Mouse (Mus musculus) heart, adult 2 months (tissue): ENCODE data around the gene Fbxo46. TPM values are rescaled to one million over a fixed set of nuclear protein-coding genes. Genes with fewer than 3 reads are reported as not detected.

Experiments
- DNase-seq, 2 experiments: peaks; one replicate each; pipeline ENCODE4 v3.0.0; 2021
- H3K27ac ChIP-seq: fragments of 200-600 bp; 2 replicates; pipeline ENCODE4 v1.8.1; 2022
- H3K27me3 ChIP-seq: fragments of 200-500 bp; 2 replicates; pipeline ENCODE4 v1.6.1; 2012; ENCODE audit warnings: mild to moderate bottlenecking, low read length, inconsistent platforms, mixed read lengths; ENCODE audit not compliant: control insufficient read depth, insufficient read depth
- H3K36me3 ChIP-seq: fragments of 200-500 bp; 2 replicates; pipeline ENCODE4 v1.6.1; 2012; ENCODE audit warnings: low read length, inconsistent platforms; ENCODE audit not compliant: control insufficient read depth, insufficient read depth
- H3K4me1 ChIP-seq: fragments of 200-500 bp; 2 replicates; pipeline ENCODE4 v1.6.1; 2011; ENCODE audit warnings: low read length; ENCODE audit not compliant: control insufficient read depth, insufficient read depth
- H3K4me3 ChIP-seq: fragments of 200-600 bp; 2 replicates; pipeline ENCODE4 v1.8.1; 2022
- H3K79me2 ChIP-seq: fragments of 200-500 bp; replicated peaks from 2 replicates; pipeline ENCODE4 v1.6.1; 2012; ENCODE audit warnings: mild to moderate bottlenecking, inconsistent platforms, low read length, moderate library complexity, mixed read lengths; ENCODE audit not compliant: control insufficient read depth, insufficient read depth
- H3K9ac ChIP-seq: fragments of 200-500 bp; 2 replicates; pipeline ENCODE4 v1.6.1; 2012; ENCODE audit warnings: low read depth, mild to moderate bottlenecking, control low read depth, inconsistent platforms, low read length, mixed read lengths
- CTCF ChIP-seq: fragments of 200-600 bp; IDR thresholded peaks from 2 replicates; pipeline ENCODE4 v1.8.1; 2022; ENCODE audit warnings: antibody characterized with exemption, mild to moderate bottlenecking, moderate library complexity
- EP300 ChIP-seq: fragments of 200-500 bp; IDR thresholded peaks from 2 replicates; pipeline ENCODE4 v1.6.1; 2011; ENCODE audit warnings: low read depth, low read length, control low read depth; ENCODE audit not compliant: insufficient read depth
- POLR2A ChIP-seq: fragments of 200-500 bp; IDR thresholded peaks from 2 replicates; pipeline ENCODE4 v1.6.1; 2011; ENCODE audit warnings: mild to moderate bottlenecking, low read depth, low read length, control low read depth; ENCODE audit not compliant: insufficient read depth
- WGBS: fragments of 180-500 bp; shearing (Covaris S2); methylation state at CpG from one replicate; pipeline ENCODE4 v1.1.7; 2018; 5-methylcytosine and 5-hydroxymethylcytosine counted together
- intact Hi-C: fragments of 180-260 bp; cut with DNase I; formaldehyde crosslinking; loops from one replicate; pipeline ENCODE4 v1.15.1; 2025
- polyA plus RNA-seq: library from polyadenylated mRNA; depleted of rRNA; stranded (reverse); fragments of >200 nt; gene quantifications from 2 replicates; pipeline ENCODE4 v1.2.3, GENCODE M21; 2012
- total RNA-seq, 2 experiments: library from RNA; stranded (reverse); gene quantifications; 2 replicates each; pipeline ENCODE4 v1.2.3; 2021

Fbxo46 gene
- total and polyA plus RNA-seq, 3 experiments, result 4.5 to 5.4 (median 5.2) TPM

- intact Hi-C loops, result no loop called here
- no peak overlapping the region for H3K9ac ChIP-seq
- no peak for DNase-seq
- TF ChIP-seq CTCF, result no peak
- TF ChIP-seq POLR2A, result no peak
- no peak for TF ChIP-seq EP300
- H3K27me3 ChIP-seq, result no peaks in the 10 kb centered on the region; the same call in 1 of the 2 replicates
- H3K4me3 ChIP-seq, result no peak overlapping the region
- no peaks in the 10 kb centered on the region for H3K36me3 ChIP-seq
- H3K79me2 ChIP-seq, result no peaks in the 10 kb centered on the region
- peaks cover 8% of the 10 kb centered on the region for H3K4me1 ChIP-seq
- no peak overlapping the region; the same call in 1 of the 2 replicates for H3K27ac ChIP-seq
- 55% methylated on average over 10 of the region's 10 CpGs for WGBS
Measured at GRCm38 (mm10) chr7:19169506-19169905, 49.8 kb downstream of the Fbxo46 start.

- no peak overlapping the region for H3K4me3 ChIP-seq
- H3K9ac ChIP-seq, result no peak overlapping the region
- H3K27me3 ChIP-seq, result no peaks in the 10 kb centered on the region; the same call in 1 of the 2 replicates
- peak overlapping the region; percentile 27 for H3K27ac ChIP-seq
- TF ChIP-seq CTCF (no peak), EP300 (no peak), POLR2A (no peak)
- peaks cover 8% of the 10 kb centered on the region for H3K4me1 ChIP-seq
- no peaks in the 10 kb centered on the region for H3K36me3 ChIP-seq
- H3K79me2 ChIP-seq, result no peaks in the 10 kb centered on the region
- peak; percentile 37 to 70 for DNase-seq
- 13% methylated on average over 8 of the region's 8 CpGs for WGBS
- intact Hi-C loops, result no loop called here
Measured at GRCm38 (mm10) chr7:19170142-19170541, 50.5 kb downstream of the Fbxo46 start.

- no peak for TF ChIP-seq CTCF
- TF ChIP-seq POLR2A, result no peak
- no peak for TF ChIP-seq EP300
- H3K27ac ChIP-seq, result no peak overlapping the region
- no peaks in the 10 kb centered on the region for H3K36me3 ChIP-seq
- no peak overlapping the region for H3K9ac ChIP-seq
- peaks cover 5% of the 10 kb centered on the region for H3K4me1 ChIP-seq
- H3K79me2 ChIP-seq, result no peaks in the 10 kb centered on the region
- WGBS, result 30% methylated on average over 8 of the region's 8 CpGs
- no peak overlapping the region for H3K4me3 ChIP-seq
- intact Hi-C loops, result no loop called here
- peaks cover 4% of the 10 kb centered on the region; the same call in 1 of the 2 replicates for H3K27me3 ChIP-seq
- DNase-seq, result no peak
Measured at GRCm38 (mm10) chr7:19171831-19172230, 52.2 kb downstream of the Fbxo46 start.

GRCm38 (mm10) chr7:19172874-19173273 lies 53.2 kb downstream of the Fbxo46 start:
- whole genome bisulfite sequencing, result 12% methylated on average over 17 of the region's 17 CpGs
- no peaks in the 10 kb centered on the region for H3K36me3 ChIP-seq
- peak overlapping the region; percentile 12; the same call in 1 of the 2 replicates for H3K9ac ChIP-seq
- DNase-seq, result peak; percentile 82 to 86
- no peaks in the 10 kb centered on the region for H3K79me2 ChIP-seq
- H3K27ac ChIP-seq, result no peak overlapping the region; the same call in 1 of the 2 replicates
- 0 out of 2 replicates have a peak overlapping the region, but pooled peaks have one; percentile 22 for H3K4me3 ChIP-seq
- TF ChIP-seq CTCF (peak; percentile 89), EP300 (no peak)
- peaks cover 4% of the 10 kb centered on the region; the same call in 1 of the 2 replicates for H3K27me3 ChIP-seq
- H3K4me1 ChIP-seq, result peaks cover 5% of the 10 kb centered on the region
- intact Hi-C loops, result loop anchor here (1.0 kb wide), 1 partner anchor 16 kb away; no protein-coding TSS in a partner anchor

- TF ChIP-seq EP300 (no peak), POLR2A (no peak), CTCF (no peak)
- Histone ChIP-seq H3K9ac (no peak within 1 kb of the TSS), H3K36me3 (no peaks in the 10 kb centered on the region), H3K4me3 (no peak within 1 kb of the TSS), H3K27ac (no peak within 1 kb of the TSS), H3K79me2 (no peaks in the 10 kb centered on the region), H3K27me3 (peaks cover 6% of the 10 kb centered on the region; the same call in 1 of the 2 replicates), H3K4me1 (peaks cover 1% of the 10 kb centered on the region; the same call in 1 of the 2 replicates)
- intact Hi-C loops, result no loop called here
- DNase-seq, result no peak
- WGBS, result 8% methylated on average over 30 of the region's 30 CpGs
Measured at GRCm38 (mm10) chr7:19175708-19176515, 56.3 kb downstream of the Fbxo46 start, which contains the start of gene Eml2. Gene Eml2, plus strand, starts transcription at chr7:19176421.

GRCm38 (mm10) chr7:19176516-19176947 lies 56.9 kb downstream of the Fbxo46 start:
- Histone ChIP-seq H3K4me1 (peaks cover 3% of the 10 kb centered on the region), H3K79me2 (no peaks in the 10 kb centered on the region), H3K9ac (no peak overlapping the region), H3K36me3 (no peaks in the 10 kb centered on the region), H3K27me3 (peaks cover 6% of the 10 kb centered on the region; the same call in 1 of the 2 replicates), H3K27ac (no peak overlapping the region), H3K4me3 (no peak overlapping the region)
- intact Hi-C loops, result no loop called here
- WGBS, result 21% methylated on average over 21 of the region's 21 CpGs
- TF ChIP-seq POLR2A, result no peak
- no peak for TF ChIP-seq CTCF
- no peak for DNase-seq
